Mouse (Mus musculus) adrenal gland, adult (tissue): Measurements from ENCODE around the gene Rprml.
A peak's percentile ranks its signal among the peaks of the same experiment; 100 is the strongest.

Experiments used
- DNase-seq, 2 experiments: peaks; one replicate each; pipeline ENCODE4 v3.0.0; 2022 to 2023; ENCODE audit warnings: low spot score in 1 of 2; ENCODE audit not compliant: inconsistent age in 2 of 2

The Rprml gene

GRCm38 (mm10) chr11:103662546-103662945 is 13.2 kb downstream of the Rprml start:
- DNase-seq: no peak

GRCm38 (mm10) chr11:103663119-103663518 is 13.7 kb downstream of the Rprml start:
- DNase-seq: no peak

DNA sequence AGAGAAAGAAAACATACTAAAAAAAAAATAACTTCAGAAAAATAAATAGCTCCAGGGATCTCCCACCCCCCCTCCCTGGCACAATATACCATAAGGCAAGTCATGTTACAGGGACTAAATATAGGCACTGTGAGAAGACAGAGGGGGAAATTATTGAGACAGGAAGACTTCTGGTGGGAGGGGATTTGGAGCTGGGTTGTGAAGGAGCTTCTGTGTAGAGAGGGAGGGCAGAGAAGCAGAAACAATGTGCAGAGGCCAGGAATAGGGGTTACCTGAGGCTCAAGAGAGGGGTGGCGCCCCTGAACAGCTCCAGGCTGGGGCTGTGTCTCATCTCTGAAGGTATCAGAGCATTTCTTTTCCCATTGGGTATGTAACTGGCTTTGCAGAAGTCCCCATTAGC is 16.3 kb downstream of the Rprml start:
- no peak for DNase-seq

GRCm38 (mm10) chr11:103666181-103666906 is 17.0 kb downstream of the Rprml start:
- DNase-seq: peak in 1 of 2 experiments; percentile 53

DNA sequence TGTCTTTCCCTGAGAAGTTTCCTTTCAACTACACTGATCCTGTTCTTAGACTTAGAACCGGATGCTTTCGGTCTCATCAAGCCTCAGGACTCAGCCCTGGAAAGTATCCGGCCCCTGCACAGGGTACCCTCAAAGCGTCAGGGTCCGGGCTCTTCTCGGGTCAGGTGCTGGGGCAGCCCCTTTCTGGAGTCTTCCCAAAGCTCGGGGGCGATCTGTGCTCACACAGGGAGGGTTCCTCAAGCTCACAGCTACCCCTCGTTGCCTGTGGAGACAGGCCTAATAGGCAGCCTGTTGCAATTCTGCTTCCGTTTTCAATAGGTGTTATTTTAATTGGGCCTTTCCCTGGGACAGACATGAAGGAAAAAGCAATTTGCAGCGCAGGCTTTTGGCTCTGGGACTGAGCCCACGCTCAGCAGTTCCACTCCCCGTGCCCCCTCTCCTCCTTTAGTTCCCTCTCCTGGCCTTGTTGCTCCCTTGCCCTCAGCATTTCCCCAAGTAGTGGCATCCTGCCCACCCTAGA is 17.6 kb downstream of the Rprml start:
- no peak for DNase-seq

DNA sequence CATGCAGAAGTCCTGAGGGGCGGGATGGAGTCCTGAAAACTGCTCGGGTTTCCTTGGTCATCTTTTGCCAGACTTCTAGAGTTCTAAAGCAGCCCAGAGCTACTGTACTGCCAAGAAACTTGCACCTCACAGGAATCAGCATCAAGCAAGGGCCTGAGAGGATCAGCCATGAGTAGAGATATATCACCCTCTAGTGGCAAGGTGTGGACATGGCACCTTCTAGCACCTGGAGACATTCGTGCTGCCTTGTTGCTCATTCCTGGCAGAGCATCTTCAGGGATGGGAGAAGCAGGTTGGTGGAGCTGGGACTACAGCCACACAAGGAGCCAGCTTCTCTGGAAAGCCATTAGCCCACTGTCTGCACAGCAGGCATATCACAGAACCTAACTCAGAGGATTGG is 26.2 kb downstream of the Rprml start:
- DNase-seq: peak; percentile 33 to 79

DNA sequence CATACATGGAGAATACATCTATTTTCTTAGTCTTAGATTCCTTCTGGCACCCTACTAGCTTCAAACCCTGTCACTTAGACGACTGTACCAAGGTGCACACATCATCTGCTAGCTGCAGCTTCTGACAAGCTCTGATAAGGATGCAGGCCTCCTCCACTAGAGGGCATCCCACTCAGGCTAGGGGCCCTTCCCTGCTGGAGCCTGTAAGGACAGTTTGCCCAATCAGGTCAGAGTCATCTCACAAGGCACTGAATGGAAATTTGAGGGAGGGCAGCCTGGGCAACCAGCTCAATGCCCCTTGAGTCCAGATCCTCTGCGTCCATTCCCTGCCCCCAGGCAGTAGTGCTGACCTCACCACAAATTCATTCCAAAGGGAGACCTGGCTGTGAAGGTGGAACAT is 27.7 kb downstream of the Rprml start:
- peak; percentile 56 to 86 for DNase-seq

DNA sequence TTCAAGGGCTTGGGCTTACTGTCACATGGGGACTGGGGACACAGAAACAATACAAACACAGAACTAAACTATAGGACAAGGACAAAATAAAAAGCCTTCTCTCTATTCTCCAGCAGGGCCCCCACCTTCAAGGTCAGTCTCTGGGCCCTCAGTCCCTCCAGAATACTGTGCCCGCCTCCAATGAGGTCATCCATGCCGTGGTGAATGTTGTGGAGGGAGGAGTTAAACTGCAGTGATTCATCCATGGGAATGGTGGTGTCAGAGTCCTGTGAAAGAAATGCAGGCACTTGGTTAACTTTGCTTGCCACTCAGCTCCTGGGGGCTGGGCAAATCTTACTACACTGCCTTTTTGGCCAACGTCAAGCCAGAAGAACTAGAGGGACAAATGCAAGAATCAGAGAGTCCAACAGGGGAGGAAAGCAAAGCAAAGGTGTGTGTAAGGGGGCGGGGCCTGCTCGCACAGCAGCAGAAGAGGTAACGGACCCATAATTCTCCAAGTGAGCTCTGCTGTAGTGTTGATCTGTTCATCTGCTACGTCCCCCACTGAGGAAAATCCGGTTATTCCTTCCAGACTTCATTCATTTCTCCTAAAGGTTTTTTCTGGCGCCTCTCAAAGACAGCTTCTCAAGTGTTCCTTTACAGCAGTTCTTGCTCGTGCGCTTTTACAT is 34.4 kb downstream of the Rprml start:
- peak; percentile 90 to 93 for DNase-seq

GRCm38 (mm10) chr11:103685261-103685736 is 35.9 kb downstream of the Rprml start:
- peak; percentile 41 to 63 for DNase-seq

DNA sequence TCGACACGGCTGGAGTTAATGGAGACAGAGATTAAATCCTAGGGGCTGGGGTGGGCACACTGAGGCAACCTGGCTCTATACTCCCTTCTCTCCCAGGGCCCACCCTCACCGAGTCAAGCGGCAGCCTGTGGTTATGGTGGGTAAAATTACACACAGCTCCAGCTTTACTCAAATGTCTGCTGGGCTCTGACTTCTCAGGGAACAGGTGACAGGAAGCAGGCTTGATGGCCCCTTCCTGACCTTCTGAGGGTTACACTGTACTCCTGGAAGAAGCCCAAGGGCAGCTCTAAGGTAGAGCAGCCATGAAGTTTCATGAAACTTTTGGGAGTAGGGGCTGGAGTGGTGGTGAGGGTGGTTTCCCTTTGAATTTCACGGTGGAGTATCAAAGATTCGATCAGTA is 37.3 kb downstream of the Rprml start:
- DNase-seq: no peak

DNA sequence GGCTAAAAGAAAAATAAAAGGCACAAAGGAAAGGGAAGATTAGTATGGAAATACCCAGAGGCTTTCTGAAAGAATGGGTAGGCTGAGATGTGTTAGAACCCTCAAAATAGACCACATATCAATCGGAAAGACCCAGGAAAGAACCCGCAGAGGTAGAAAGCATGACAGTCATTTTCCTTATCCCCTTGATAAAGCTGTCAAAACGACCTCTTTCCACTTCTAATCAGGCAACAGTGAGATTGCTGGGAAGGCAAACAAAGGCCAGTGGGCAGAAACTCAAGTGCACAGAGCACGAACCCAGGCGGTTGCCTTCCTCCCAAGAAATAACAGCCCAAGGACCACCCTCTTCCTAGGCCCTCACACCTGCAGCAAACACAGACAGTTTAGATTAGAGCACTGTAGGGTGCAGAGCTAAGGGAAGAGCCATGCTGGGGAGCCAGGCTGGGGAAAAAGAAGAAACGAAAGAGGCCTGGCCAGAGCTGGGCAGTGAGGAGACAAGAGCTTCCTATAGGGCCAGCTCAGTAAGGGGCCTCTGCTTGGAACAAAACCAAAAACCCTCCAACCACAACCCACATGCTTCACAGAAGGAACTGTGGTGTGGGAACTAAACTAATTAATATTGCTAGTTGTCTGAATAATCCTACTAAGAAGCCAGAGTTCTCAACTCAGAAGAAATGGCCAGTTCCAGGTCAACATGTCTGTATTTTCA is 39.1 kb downstream of the Rprml start:
- DNase-seq: no peak

GRCm38 (mm10) chr11:103688980-103689378 is 39.6 kb downstream of the Rprml start:
- DNase-seq: peak; percentile 28 to 48

DNA sequence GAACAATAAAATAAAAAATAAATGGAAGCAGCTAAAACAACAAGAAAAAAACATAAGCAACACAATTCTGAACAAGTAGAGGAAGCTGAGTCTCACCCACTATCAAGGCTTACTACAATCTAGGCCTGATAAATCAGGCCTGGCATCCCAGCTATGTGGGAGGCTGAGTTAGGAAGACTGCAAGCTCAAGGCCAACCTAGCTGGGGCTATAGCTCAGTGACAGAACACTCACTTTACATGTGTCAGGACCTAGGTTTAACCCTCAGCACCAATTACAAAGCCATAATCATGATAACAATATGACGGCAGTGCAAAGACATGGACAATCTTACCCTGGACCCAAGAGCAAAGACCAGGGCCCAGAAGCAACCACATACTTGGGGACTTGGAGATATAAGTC is 41.7 kb downstream of the Rprml start:
- DNase-seq: peak; percentile 37 to 67

DNA sequence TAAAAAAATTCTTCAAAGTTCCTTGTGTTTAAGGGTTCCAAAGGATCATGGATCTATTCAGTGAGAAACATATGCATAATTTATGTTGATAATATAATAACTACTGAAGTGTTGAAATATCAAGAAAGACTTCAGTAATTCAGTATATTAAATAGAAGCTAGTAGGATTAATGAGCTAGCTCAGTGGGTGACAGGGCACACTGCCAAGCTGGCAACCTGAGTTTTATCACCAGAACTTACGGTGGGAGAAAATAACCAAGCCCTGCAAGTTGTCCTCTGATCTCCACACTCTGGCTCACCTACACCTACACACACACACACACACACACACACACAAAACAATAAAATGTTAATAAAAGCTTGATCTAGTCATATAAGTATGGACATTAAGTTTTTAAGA is 43.9 kb downstream of the Rprml start:
- DNase-seq: no peak

GRCm38 (mm10) chr11:103696851-103697564 is 47.6 kb downstream of the Rprml start:
- DNase-seq: no peak

DNA sequence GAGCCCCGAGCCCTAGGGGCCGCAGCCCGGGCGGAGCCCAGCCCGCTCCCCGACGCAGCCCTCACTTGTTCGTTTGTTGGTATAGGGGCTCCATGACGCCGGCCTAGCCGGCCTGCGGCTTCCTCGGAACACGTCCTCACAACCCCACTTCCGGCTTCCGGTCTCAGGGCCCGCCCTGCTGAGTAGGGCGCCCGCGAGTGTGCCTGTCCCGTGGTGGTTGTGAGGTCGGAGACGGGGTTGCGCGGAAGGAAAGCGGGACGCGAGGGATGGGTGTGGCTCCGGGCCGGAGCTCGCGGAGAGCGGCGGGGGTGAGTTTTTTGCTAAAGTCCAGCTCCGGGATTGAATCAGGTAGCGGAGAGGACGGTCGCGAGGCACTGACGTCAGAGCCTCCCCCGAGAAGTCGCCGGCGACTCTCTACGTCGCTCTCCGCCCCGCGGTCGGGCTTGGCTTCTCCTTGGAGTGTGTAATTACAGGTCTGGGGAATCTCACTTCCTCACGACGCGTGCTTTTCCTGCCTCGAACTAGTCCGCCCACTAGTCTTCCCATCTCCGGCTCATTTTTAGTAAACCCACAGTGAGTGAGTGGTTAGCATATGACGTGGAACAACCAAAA is 48.3 kb downstream of the Rprml start, which contains the start of gene Gosr2:
TSS of gene Gosr2 (minus strand) at position 334 of the 612 bp plus-strand sequence.
- peak; percentile 93 to 99 for DNase-seq

- no peak for DNase-seq
These were observed 48.9 kb downstream of the Rprml start for GRCm38 (mm10) chr11:103698226-103698625.
